Mouse (Mus musculus) embryo, embryonic 11.5 days (tissue): ENCODE measurements around the gene Kars.

Experiments used
- DNase-seq: peaks from one replicate; pipeline ENCODE4 v3.0.0-alpha.2; 2012; ENCODE audit warnings: low read depth, low spot score

The Kars gene

GRCm38 (mm10) chr8:112010997-112011815 lies at the start of gene Kars, which contains the start of gene Terf2ip:
Gene Kars (minus strand): TSS chr8:112011323.
Gene Terf2ip (plus strand): TSS chr8:112011398.
- peak; percentile 90 for DNase-seq

GRCm38 (mm10) chr8:112054456-112054855 lies 43.3 kb upstream of the Kars start:
- DNase-seq: no peak

GRCm38 (mm10) chr8:112051537-112051936 lies 40.4 kb upstream of the Kars start:
- no peak for DNase-seq

GRCm38 (mm10) chr8:112049984-112050383 lies 38.9 kb upstream of the Kars start:
- no peak for DNase-seq

GRCm38 (mm10) chr8:112048293-112048692 lies 37.2 kb upstream of the Kars start:
- no peak for DNase-seq

- DNase-seq: peak; percentile 82
Observed at GRCm38 (mm10) chr8:112045896-112046295, 34.8 kb upstream of the Kars start.

GRCm38 (mm10) chr8:112045182-112045581 lies 34.1 kb upstream of the Kars start:
- no peak for DNase-seq

GRCm38 (mm10) chr8:112037521-112037920 lies 26.4 kb upstream of the Kars start:
- no peak for DNase-seq

GRCm38 (mm10) chr8:112034603-112035002 lies 23.5 kb upstream of the Kars start:
- peak; percentile 62 for DNase-seq

- DNase-seq: no peak
Observed at GRCm38 (mm10) chr8:112033071-112033470, 21.9 kb upstream of the Kars start.

- DNase-seq: no peak
Observed at GRCm38 (mm10) chr8:112030663-112031062, 19.5 kb upstream of the Kars start.

- DNase-seq: no peak
Observed at GRCm38 (mm10) chr8:112029455-112029854, 18.3 kb upstream of the Kars start.

GRCm38 (mm10) chr8:112014936-112015335 lies 3.8 kb upstream of the Kars start, which contains the start of gene Gm6793:
Gene Gm6793 (minus strand): TSS chr8:112015036.
- no peak for DNase-seq

GRCm38 (mm10) chr8:112011816-112012242 lies 706 bp upstream of the Kars start:
- no peak for DNase-seq

GRCm38 (mm10) chr8:112009558-112009957 lies 1.6 kb downstream of the Kars start:
- DNase-seq: no peak

GRCm38 (mm10) chr8:112007669-112008068 lies 3.5 kb downstream of the Kars start:
- no peak for DNase-seq

GRCm38 (mm10) chr8:112005601-112006000 lies 5.5 kb downstream of the Kars start:
- DNase-seq: no peak

- no peak for DNase-seq
Observed at GRCm38 (mm10) chr8:112004754-112005153, 6.4 kb downstream of the Kars start.

GRCm38 (mm10) chr8:111992703-111993039 lies 18.5 kb downstream of the Kars start:
- DNase-seq: no peak

GRCm38 (mm10) chr8:111992013-111992702 lies 19.0 kb downstream of the Kars start, which contains the start of gene Adat1:
Gene Adat1 (minus strand): TSS chr8:111992302.
- DNase-seq: peak; percentile 80

GRCm38 (mm10) chr8:111991278-111991677 lies 19.8 kb downstream of the Kars start:
- no peak for DNase-seq

- DNase-seq: peak; percentile 54
Observed at GRCm38 (mm10) chr8:111989911-111990310, 21.2 kb downstream of the Kars start.

GRCm38 (mm10) chr8:111984511-111984910 lies 26.6 kb downstream of the Kars start:
- DNase-seq: no peak
